Mouse (Mus musculus) embryonic facial prominence, embryonic 14.5 days (tissue): Measurements from ENCODE around the gene Muc13. TPM values are rescaled to one million over a fixed set of nuclear protein-coding genes. Genes with fewer than 3 reads are reported as not detected.

Experiments used
- ATAC-seq: fragments of 200-750 bp; cut with Nextera tagmentation; 2 replicates; pipeline ENCODE4 v1.8.0; 2017; ENCODE audit warnings: low read depth, moderate number of reproducible peaks, moderate TSS enrichment
- DNase-seq: peaks from one replicate; pipeline ENCODE4 v3.0.0-alpha.2; 2015; ENCODE audit warnings: low spot score
- H3K27ac ChIP-seq: fragments of 300-500 bp; sonication (generic); replicated peaks from 2 replicates; pipeline ENCODE4 v1.5.1; 2014; ENCODE audit warnings: low read depth, mild to moderate bottlenecking, low read length, moderate library complexity
- H3K27me3 ChIP-seq: fragments of 300-500 bp; sonication (generic); replicated peaks from 2 replicates; pipeline ENCODE4 v1.6.1; 2014; ENCODE audit warnings: low read length; ENCODE audit not compliant: control insufficient read depth, insufficient read depth
- H3K36me3 ChIP-seq: fragments of 300-500 bp; sonication (generic); 2 replicates; pipeline ENCODE4 v1.6.1; 2014; ENCODE audit warnings: low read length, mixed read lengths; ENCODE audit not compliant: control insufficient read depth, insufficient read depth
- H3K4me1 ChIP-seq: fragments of 300-500 bp; sonication (generic); 2 replicates; pipeline ENCODE4 v1.6.1; 2014; ENCODE audit warnings: antibody characterized with exemption, low read length; ENCODE audit not compliant: control insufficient read depth, insufficient read depth
- H3K4me2 ChIP-seq: fragments of 300-500 bp; sonication (generic); 2 replicates; pipeline ENCODE4 v1.6.1; 2014; ENCODE audit warnings: low read depth, mild to moderate bottlenecking, low read length, moderate library complexity, mixed read lengths
- H3K4me3 ChIP-seq: fragments of 300-500 bp; sonication (generic); 2 replicates; pipeline ENCODE4 v1.5.1; 2014; ENCODE audit warnings: low read depth, mild to moderate bottlenecking, low read length
- H3K9ac ChIP-seq: fragments of 300-500 bp; sonication (generic); 2 replicates; pipeline ENCODE4 v1.6.1; 2014; ENCODE audit warnings: low read depth, mild to moderate bottlenecking, low read length, moderate library complexity, mixed read lengths
- H3K9me3 ChIP-seq: fragments of 300-500 bp; sonication (generic); 2 replicates; pipeline ENCODE4 v1.6.1; 2016; ENCODE audit warnings: low read length; ENCODE audit not compliant: control insufficient read depth
- WGBS: fragments of 180-500 bp; shearing (Covaris S2); extraction: QIAGEN DNeasy Blood & Tissue Kit; methylation state at CpG from one replicate; pipeline ENCODE4 v1.1.7; 2014; 5-methylcytosine and 5-hydroxymethylcytosine counted together
- polyA plus RNA-seq: library from polyadenylated mRNA; unstranded; fragments of >200 nt; fragmentation: Nextera tagmentation; extraction: Ambion mirVana; gene quantifications from 2 replicates; pipeline ENCODE4 v1.2.1, GENCODE M21; 2014

The Muc13 gene
- polyA plus RNA-seq, 1 experiment from 2014 or later = not detected

GRCm38 (mm10) chr16:33859988-33860700 is 66.3 kb downstream of the Muc13 start:
- H3K4me2 ChIP-seq = no peak overlapping the region
- no peaks in the 10 kb centered on the region for H3K36me3 ChIP-seq
- peaks cover 6% of the 10 kb centered on the region; the same call in 1 of the 2 replicates for H3K4me1 ChIP-seq
- H3K27ac ChIP-seq = no peak overlapping the region; the same call in 1 of the 2 replicates
- H3K9me3 ChIP-seq = no peaks in the 10 kb centered on the region
- WGBS = 46% methylated on average over 13 of the region's 14 CpGs
- no peaks in the 10 kb centered on the region for H3K27me3 ChIP-seq
- ATAC-seq (no peak), DNase-seq (no peak)
- no peak overlapping the region for H3K9ac ChIP-seq
- H3K4me3 ChIP-seq = no peak overlapping the region

DNA sequence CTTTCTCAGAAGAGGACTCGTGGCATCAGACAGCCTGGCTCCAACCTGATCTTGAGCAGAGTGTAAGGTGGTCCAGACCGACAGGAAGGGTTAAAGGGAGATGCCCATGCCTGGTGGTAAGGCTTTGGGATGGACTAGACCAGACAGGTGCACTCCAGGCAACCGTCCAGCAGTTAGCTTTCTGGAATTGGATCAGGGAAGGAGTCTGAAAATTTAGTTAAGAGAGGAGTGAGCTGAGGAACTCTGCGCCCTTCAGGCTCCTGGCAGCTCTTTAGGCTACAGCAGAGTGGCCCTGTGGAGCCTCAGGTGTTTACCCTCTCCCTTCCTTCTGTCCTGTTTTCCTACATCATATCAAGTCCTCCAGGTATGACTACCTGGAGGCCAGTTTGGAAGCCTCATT is 68.6 kb downstream of the Muc13 start:
- H3K27me3 ChIP-seq = no peaks in the 10 kb centered on the region
- no peaks in the 10 kb centered on the region for H3K9me3 ChIP-seq
- no peak overlapping the region for H3K9ac ChIP-seq
- no peak overlapping the region for H3K27ac ChIP-seq
- WGBS = 87% methylated on average over 4 of the region's 4 CpGs
- DNase-seq (no peak), ATAC-seq (no peak)
- H3K36me3 ChIP-seq = peaks cover 13% of the 10 kb centered on the region; the same call in 1 of the 2 replicates
- no peak overlapping the region for H3K4me2 ChIP-seq
- no peak overlapping the region for H3K4me3 ChIP-seq
- H3K4me1 ChIP-seq = peaks cover 6% of the 10 kb centered on the region; the same call in 1 of the 2 replicates

- no peaks in the 10 kb centered on the region for H3K27me3 ChIP-seq
- 82% methylated on average over 5 of the region's 5 CpGs for WGBS
- DNase-seq = no peak
These were observed 69.4 kb downstream of the Muc13 start for GRCm38 (mm10) chr16:33863208-33863751.

More at GRCm38 (mm10) chr16:33863208-33863751, 69.4 kb downstream of the Muc13 start:
- H3K27ac ChIP-seq = no peak overlapping the region
- H3K4me3 ChIP-seq = no peak overlapping the region
- H3K4me1 ChIP-seq = peaks cover 6% of the 10 kb centered on the region; the same call in 1 of the 2 replicates
- H3K4me2 ChIP-seq = no peak overlapping the region
- H3K9ac ChIP-seq = no peak overlapping the region
- peaks cover 13% of the 10 kb centered on the region; the same call in 1 of the 2 replicates for H3K36me3 ChIP-seq
- H3K9me3 ChIP-seq = no peaks in the 10 kb centered on the region
- no peak for ATAC-seq

Other genes with a start within 250 kb of the Muc13 start
- 24.6 and 25.4 TPM in 2 replicates for gene Heg1, start 109.7 kb upstream of the Muc13 start, polyA plus RNA-seq
- 116 and 121 TPM in 2 replicates for gene Itgb5, start 35.6 kb downstream of the Muc13 start, polyA plus RNA-seq
- gene Umps, start 173.0 kb downstream of the Muc13 start, polyA plus RNA-seq = 45.7 and 51.2 TPM in 2 replicates